Mouse (Mus musculus): ENCODE measurements around the gene Tmem39b.

Tmem39b gene

DNA sequence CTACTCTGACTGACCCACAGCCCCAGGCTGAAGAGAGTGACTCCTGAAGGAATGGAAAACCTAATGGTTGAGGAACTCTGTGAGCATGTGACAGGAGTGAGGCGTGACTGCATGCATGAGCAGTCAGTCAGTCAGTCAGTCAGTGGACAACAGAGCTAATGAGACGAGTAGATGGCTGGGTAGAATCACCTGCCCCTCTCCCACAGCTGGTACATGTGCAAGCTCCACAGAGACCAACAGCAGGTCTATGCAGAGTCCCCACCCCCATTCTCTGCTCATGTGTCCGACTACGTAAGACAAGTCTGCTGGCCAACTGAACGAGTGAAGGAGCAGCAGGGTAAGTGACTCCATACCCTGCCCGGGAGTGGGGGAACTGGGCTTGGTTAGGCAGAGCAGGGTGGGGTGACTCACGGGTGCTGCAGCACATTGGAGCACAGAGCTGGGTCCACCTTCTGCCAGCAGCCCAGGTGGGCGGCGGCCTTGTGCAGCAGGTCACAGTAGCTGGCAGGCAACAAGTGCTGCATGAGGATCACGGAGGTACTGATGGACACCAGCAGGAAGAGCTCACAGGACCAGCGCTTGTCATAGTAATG lies 12.6 kb downstream of the Tmem39b start:
- DNase-seq (ENCODE audit: low spot score in 2 of 2) = no peak

DNA sequence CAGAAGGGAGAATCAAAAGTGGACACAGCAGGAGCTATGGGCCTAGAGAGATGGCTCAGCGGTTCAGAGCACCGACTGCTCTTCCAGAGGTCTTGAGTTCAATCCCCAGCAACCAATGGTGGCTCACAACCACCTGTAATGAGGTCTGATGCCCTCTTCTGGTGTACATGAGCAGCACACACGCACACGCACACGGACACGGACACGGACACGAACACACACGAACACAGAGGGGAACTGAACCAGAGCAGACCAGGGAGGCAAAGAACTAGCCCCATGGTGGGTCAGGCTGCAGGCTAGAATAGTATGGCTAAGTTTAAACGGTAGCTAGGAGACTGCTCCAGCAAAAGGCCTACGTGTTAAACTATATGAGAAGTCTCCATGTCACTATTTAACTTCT lies 14.8 kb downstream of the Tmem39b start:
- no peak for DNase-seq (ENCODE audit: low spot score in 2 of 2)

DNA sequence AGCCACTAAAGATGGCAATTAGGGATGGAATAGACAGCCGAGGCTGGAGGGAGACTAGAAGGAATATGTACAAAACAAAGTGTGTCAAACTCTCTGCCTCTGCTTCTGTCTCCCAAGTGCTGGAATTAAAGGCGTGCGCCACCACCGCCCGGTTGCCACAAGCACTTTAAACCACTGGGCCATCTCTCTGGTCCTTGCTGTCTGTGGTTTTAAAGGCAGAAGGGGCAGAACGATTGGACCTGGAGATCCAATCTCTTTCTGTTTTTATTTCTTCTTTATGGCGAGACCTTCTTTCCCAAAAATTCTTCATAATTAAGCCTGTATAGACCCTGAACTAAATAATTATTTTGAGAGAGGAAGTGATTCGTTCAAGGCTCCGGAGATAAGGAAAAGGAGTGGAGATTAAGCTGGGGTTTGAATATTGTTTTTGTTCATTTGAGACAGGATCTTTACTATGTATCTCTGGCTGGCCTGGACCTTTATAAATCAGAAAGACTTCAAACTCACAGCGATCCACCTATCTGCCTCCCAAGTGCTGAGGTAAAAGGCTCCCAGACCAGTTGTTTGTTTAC lies 23.7 kb downstream of the Tmem39b start:
- DNase-seq (ENCODE audit: low spot score in 2 of 2) = no peak

DNA sequence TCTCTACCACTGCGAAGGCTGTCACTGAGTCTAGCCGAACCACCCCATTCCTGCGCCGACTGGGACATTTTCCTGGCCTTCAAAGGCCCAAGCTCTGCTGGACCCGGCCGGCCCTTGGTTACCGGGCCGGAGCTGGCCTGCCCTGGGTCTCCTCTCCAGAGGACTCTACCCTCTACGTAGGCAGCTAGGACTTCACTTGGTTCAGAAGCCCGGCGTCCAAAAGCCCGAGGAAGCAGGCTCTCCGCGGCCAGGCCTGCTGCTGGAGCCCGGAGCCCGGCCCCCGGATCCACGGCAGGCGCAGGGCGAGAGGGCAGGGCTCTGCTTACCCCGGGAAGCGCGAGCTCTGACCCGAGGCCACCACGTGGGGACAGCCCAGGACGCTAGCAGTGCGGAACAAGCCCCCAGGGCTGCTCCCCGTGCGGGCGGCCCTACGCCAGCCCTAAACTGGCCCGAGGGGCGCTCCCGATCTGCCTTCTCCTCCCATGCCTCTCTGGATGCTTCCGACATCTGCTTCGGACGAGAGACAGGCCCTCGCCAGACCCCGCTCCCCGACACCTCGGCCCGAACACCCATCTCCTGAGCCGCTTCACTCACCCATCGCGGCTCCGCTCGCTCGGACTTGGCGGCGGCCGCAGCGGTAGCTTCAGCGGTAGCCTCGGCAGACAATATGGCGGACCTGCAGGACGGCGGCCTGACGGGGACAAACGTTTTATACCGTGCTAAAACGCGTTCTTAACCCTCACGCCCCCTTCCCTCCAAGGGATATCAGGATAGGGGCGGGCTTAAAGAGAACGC lies 24.4 kb downstream of the Tmem39b start, which contains the start of gene Kpna6:
TSS of gene Kpna6 (minus strand) at position 685 of the 795 bp plus-strand sequence.
- DNase-seq (ENCODE audit: low spot score in 2 of 2) = peak; percentile 85 to 89

DNA sequence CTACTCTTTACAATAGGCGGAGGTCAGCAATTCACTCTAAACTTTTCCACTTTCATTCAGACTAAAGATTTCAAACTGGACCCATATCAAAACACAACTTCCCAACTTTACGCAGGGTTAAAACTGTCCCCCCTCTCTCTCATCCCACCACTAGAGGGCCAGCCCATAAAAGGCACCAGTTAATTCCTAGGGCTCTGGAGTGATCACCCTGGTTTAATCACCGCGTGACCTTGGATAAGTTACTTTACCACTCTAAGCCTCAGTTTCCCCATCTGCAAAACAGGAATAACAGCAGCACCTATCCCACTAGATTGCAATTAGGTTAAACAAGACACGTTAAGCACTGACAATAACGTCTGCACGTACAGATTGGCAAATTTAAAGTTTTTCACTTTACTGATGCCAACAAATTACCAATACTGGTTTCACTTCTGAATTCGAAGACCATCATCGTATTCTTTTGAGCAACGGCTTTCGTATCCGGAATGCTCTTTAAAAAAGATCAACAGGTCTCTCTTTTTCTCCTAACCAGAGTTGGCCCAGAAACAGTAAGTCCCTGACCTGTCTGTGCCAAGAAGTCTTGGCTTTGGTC lies 25.1 kb downstream of the Tmem39b start:
- DNase-seq (ENCODE audit: low spot score in 2 of 2) = peak; percentile 37 to 68

DNA sequence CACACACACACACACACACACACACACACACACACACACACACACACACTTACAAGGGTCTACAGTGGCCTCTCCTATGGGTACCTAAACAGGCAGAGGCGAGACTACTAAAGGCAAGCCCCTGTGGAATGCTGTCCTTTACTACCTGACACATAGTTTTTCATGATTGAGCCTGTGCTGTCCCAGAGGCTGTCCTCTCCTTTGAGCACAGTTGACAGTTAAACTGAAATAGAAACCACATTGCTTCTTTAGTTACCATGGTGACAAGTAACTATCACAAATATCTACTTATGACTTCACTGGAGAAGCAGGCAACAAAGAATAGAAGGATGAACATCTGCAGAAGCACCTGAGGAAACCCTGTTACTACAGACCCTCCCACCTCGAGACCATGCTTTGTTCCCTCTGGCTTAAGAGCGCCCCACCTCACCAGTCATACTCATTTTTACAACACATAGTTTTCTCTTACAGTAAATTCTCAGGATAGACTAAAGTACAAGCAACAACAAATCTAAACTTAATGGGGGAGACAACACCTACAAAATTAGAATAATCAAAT lies 34.3 kb downstream of the Tmem39b start:
- DNase-seq (ENCODE audit: low spot score in 2 of 2) = no peak

DNA sequence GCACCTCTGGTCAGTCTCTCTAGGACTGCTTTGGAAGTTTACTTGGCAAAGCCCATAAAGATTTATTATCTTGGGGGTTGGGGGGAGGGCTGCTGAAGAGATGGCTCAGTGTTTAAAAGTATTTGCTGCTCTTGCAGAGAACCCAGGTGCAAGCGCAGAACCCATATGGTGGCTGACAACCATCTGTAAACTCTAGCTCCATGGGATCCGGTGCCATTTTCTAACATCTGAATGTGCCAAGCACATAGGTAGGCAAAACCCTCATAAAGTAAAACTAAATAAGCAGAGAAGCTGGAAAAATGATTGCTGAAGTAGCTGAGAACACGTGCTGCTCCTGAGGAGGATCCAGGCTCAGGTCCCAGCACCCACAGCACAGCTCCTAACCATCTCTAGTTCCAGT lies 35.1 kb downstream of the Tmem39b start:
- DNase-seq (ENCODE audit: low spot score in 2 of 2) = no peak

DNA sequence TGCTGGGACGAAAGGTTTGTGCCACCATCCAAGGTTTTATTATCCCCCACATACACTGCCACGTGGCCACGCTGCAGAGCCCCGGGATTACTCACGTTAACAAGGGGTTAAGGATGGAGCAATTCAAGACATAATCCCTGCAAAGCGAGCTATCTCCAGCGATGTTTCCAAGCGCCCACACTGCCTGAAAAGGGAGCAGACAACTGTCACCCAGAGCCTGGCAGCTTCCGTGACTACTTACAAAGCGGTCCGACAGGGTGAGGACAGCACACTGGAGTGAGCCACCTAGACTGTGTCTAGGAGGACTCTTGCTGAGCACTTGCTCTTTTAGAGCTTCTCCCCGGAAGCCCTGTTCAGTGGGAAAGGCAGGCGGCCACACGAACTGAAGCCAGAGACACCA lies 41.9 kb downstream of the Tmem39b start:
- no peak for DNase-seq (ENCODE audit: low spot score in 2 of 2)

DNA sequence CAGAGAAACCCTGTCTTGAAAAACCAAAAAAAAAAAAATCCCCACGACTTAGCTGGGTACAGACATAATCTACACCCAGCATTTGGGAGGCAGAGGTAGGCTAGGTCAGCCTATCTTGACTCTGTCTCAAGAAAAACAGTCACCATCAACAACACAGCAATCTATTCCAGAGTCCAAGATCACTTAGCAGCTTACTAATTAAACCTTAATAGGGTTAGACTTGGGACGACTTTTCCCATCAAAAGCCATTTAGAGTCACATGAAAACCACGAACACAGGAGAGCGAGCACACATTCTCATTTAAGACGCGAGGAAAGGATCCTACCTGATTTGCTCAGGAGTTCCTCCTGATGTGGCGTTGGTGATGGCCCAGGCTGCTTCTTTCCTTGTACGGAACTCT lies 46.3 kb downstream of the Tmem39b start:
- DNase-seq (ENCODE audit: low spot score in 2 of 2) = no peak

DNA sequence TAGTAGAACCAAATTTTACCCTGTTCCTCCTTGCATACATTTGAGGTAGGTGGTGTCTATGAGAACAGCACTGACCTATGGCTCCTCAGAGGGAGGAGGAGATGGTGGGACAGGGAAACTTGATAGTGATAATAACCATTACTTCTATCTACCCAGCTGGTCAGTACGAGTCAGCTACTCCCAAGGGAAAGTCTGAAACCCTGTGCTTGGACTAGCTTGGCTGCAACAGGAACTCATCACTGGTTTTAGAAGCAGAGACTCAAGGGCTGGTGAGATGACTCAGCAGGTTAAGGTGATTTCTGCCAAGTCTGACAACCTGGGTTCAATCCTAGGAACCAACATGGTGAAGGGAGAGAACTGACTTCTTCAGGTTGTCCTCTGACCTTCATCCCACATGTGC lies 48.0 kb downstream of the Tmem39b start:
- no peak for DNase-seq (ENCODE audit: low spot score in 2 of 2)

DNA sequence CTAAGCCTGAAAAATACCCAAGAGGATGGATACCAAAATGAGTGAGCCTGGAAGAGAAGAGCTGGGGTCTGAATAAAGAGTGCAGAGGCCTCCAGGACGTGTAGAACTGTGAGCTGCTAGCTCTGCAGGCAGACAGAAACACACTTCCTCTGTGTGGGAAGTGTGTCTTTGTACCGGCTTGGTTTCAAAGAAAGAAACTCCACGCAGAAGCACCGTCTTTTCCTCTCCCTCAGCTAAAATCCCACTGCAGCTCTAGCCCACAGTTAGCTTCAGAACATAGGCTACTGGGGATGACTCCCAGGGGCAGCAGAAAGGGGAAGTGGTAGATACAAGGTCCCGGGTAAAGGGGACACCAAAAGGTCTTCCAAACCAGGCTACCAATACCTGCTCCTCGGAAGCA lies 51.4 kb downstream of the Tmem39b start:
- DNase-seq (ENCODE audit: low spot score in 2 of 2) = no peak

DNA sequence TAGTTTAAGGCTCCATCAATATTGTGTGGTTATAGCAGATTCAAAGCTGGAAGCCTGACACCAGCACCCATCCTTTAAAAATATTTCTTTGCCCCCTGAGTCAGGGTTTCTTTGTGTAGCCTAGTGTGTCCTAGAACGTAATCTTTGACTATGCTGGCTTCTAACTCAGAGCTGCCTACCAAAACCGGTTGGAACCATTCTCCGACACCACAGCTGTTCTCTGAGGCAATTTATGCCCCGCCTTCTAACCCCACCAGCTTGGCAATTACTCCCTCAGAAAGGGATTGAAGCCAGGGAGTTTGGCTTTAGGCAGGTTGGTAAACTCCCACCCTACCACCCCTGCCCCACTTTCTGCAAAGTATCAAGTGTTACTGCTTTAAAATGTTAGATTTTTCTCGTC lies 54.9 kb downstream of the Tmem39b start:
- DNase-seq (ENCODE audit: low spot score in 2 of 2) = no peak

DNA sequence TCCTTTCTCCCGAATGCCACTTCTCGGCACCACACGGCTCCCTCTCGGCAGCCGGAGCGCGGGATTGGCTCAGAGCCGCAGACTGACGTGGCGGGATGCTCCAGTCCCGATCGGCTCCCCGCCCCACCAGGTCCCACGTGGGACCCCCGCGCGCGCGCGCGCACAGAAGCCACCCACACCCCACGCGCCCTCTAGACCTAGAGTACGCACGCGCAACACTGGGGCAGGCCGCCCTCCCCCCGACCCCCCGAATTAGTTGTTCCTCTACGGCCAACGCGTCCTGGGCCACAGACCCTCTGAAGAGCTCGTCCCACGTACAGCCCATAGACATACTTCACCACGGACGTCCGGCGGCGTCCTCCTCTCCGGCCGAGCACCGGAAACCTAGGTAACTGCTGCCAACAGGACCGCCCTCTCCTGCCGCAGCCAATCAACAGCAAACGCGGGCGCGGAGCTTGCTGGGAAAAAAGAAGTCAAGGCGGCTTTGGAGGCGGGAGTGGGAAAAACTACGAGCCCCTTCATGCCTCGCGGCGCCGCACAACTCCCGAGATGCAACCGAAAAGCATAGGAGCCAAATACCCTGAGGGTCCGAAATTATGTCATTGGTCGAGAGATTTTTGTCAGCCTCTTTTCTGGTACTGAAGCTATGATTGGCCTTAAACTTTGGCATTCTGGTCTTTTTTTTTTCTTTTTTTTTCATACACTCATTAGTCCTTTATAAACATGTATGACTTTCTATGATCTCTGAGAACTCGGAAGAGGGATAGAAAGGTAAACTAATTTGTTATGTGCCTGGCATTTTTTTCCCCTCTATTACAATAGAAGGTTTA lies 55.8 kb downstream of the Tmem39b start, which contains the start of gene Txlna:
TSS of gene Txlna (minus strand) at position 428 of the 830 bp plus-strand sequence.
- peak; percentile 88 to 97 for DNase-seq (ENCODE audit: low spot score in 2 of 2)

DNA sequence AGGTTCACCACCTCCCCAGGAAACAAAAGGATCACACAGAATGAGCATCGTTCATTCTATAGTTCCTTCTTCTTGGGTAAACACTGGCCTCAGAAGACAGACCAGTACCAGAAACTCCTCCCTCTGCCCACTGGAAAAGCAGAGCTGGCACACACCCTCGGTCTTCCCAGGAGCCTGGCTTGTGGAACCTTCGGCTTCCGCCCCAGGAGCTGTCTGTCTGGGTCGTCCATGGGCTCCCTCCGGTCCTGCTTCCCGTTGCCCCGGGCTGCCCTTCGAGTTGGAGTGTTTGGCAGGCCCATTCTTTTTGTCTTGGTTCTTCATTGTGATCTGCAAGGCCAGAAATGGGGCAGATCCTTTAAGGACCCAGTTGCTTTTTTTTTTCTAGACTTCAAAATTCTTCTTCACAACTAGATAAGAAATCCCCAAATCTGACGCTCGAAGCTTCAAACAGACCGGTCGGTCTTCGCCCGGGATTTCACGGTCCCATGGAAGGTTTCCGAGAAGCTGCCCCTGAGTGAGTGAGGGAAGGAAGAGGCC lies 56.5 kb downstream of the Tmem39b start:
- DNase-seq (ENCODE audit: low spot score in 2 of 2) = peak; percentile 42

DNA sequence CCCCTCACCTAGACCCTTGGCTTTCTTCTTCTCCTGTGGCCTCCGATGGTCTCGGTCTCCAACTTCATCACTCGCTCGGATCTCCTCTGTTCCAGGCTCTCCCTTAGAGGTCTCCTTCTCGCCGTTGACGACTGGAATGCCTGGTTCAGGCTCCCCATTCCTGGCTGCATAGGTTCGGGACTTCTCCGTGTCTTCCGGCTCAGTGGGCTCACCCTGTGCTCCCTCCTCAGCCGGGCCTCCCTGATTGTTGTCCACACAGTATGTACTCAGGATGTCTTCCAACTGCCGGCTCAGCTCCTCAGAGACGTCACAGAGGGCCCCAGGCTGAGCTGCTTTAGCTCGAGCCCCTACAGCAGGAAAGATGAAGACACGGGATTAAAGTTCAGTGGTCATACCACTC lies 57.4 kb downstream of the Tmem39b start:
- no peak for DNase-seq (ENCODE audit: low spot score in 2 of 2)

DNA sequence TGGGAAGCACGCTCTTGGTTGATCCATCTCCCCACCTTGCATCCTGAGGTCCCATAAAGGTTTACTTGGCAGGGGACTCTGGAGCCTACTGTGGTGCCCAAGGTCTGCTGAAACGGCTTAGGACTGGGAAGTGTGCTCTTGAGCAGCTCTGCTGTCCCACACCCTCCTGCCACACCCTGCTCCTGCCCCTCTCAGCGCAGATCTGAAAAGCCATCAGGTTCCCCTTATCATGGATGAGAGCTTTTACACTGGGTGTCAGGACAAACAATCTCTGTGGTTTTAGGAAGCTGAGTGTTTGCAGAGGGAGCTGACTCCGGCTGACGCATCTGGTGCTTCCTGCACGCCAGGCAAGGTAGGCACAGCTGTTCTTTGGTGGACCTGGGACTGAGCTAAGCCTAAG lies 62.8 kb downstream of the Tmem39b start:
- DNase-seq (ENCODE audit: low spot score in 2 of 2) = no peak

DNA sequence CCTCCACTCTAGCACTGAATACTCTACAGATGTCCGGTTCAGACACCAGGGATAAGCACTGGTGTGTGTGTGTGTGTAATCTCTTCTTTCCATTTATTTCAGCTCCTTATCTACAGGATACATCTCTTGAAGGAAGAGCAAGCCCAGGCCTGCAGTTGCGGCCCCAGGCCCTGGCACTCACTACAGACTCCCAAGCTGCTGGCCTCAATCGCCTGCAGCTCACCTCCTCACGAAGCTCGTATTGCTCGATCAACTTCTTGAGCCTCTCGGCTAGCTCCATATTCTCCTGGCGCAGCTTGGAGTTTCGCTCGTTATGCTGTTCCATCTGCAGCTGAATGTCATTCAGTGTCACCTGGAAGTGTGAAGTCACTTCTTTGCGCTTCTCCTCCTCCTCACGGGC lies 64.8 kb downstream of the Tmem39b start:
- DNase-seq (ENCODE audit: low spot score in 2 of 2) = no peak

DNA sequence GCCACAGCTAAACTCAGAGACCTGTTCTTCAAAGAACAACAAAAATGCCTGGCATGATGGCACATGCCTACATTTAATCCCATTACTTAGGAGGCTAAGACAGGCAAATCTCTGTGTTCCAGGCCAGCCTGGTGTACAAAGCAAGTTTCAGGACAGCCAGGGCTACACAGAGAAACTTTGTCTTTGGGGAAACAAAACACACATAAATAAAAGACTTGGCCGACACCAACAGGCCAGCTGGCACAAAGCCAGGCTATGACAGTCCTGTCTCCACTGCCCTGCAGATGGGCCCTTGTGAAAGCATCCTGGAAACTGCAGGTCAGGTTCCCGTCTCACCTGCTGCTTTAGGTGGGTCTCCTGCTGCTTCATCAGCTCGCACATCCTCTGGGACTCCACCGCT lies 65.7 kb downstream of the Tmem39b start:
- no peak for DNase-seq (ENCODE audit: low spot score in 2 of 2)
